In genomic region chr8:13529891-13530316, GRCm38 (mm10) we compare ENCODE assay signal across 9 mouse cellular contexts. TPM values are rescaled to one million over a fixed set of nuclear protein-coding genes. Genes with fewer than 3 reads are reported as not detected.
A peak's percentile ranks its signal among the peaks of the same experiment; 100 is the strongest.
DNase-seq lines count a peak whose midpoint lies in the region; ATAC-seq lines count a peak whose summit lies in the region.
"Had no signal": no experiment of that assay in that cellular context is flagged by ENCODE, and none has a peak within 500 bp of the region (broad histone marks: within the 10 kb centered on the region; RNA-seq: fewer than 3 reads in every experiment).

No protein-coding gene starts in this region.

- H3K79me2 ChIP-seq in macrophage (ENCODE audit: inconsistent target), result no peaks in the 10 kb centered on the region

- H3K4me2 ChIP-seq in hindbrain, embryonic 15.5 days, result no peak overlapping the region
- H3K4me2 ChIP-seq in embryonic facial prominence, embryonic 15.5 days (replicated peaks), result no peak overlapping the region
- peak overlapping the region; percentile 38; the same call in 1 of the 2 replicates for H3K4me2 ChIP-seq in heart, embryonic 15.5 days
- H3K4me2 ChIP-seq: embryonic facial prominence, embryonic 13.5 days had no signal

- DNase-seq in hindbrain, embryonic 10.5 days (ENCODE audit: low spot score), result no peak
- DNase-seq in layer of hippocampus, adult 8-10 months (ENCODE audit: low spot score in 2 of 2), result peak; percentile 69 to 70
- peak; percentile 45 for DNase-seq in urinary bladder, postnatal 10 days (ENCODE audit: low spot score)
- DNase-seq in thymus, postnatal 0 days (ENCODE audit: low spot score), result no peak

- H3K36me3 ChIP-seq in hindbrain, embryonic 15.5 days, result no peaks in the 10 kb centered on the region
- no peaks in the 10 kb centered on the region for H3K36me3 ChIP-seq in hindbrain, embryonic 10.5 days
- H3K36me3 ChIP-seq in embryonic facial prominence, embryonic 15.5 days, result no peaks in the 10 kb centered on the region
- H3K36me3 ChIP-seq in heart, embryonic 15.5 days, result no peaks in the 10 kb centered on the region
- no peaks in the 10 kb centered on the region for H3K36me3 ChIP-seq in macrophage (ENCODE audit: inconsistent target)
- H3K36me3 ChIP-seq: embryonic facial prominence, embryonic 13.5 days had no signal

- no peak overlapping the region for H3K9ac ChIP-seq in hindbrain, embryonic 15.5 days
- no peak overlapping the region for H3K9ac ChIP-seq in embryonic facial prominence, embryonic 15.5 days
- no peak overlapping the region for H3K9ac ChIP-seq in heart, embryonic 15.5 days
- H3K9ac ChIP-seq: embryonic facial prominence, embryonic 13.5 days had no signal

- ATAC-seq in hindbrain, embryonic 15.5 days (ENCODE audit: low FRiP score, low read depth), result peak; percentile 78
- peak; percentile 31; the same call in 1 of the 2 replicates for ATAC-seq in embryonic facial prominence, embryonic 15.5 days (ENCODE audit: insufficient number of reproducible peaks, low FRiP score, low TSS enrichment, low read depth)
- ATAC-seq in heart, embryonic 15.5 days (replicated peaks; ENCODE audit: insufficient number of reproducible peaks, insufficient read depth, low FRiP score, low read depth), result peak; percentile 71

- peaks cover 30% of the 10 kb centered on the region for H3K4me1 ChIP-seq in hindbrain, embryonic 15.5 days (replicated peaks)
- H3K4me1 ChIP-seq in hindbrain, embryonic 10.5 days (replicated peaks), result 0 out of 2 replicates have a peak, but pooled peaks cover 12% of the 10 kb centered on the region
- peaks cover 32% of the 10 kb centered on the region for H3K4me1 ChIP-seq in embryonic facial prominence, embryonic 15.5 days
- H3K4me1 ChIP-seq in heart, embryonic 15.5 days (replicated peaks), result peaks cover 44% of the 10 kb centered on the region

- H3K4me3 ChIP-seq in hindbrain, embryonic 15.5 days, result no peak overlapping the region
- no peak overlapping the region for H3K4me3 ChIP-seq in hindbrain, embryonic 10.5 days
- no peak overlapping the region for H3K4me3 ChIP-seq in embryonic facial prominence, embryonic 15.5 days (replicated peaks)
- no peak overlapping the region for H3K4me3 ChIP-seq in heart, embryonic 15.5 days
- H3K4me3 ChIP-seq in macrophage (ENCODE audit: inconsistent target), result no peak overlapping the region
- H3K4me3 ChIP-seq: embryonic facial prominence, embryonic 13.5 days had no signal

- no peaks in the 10 kb centered on the region for H3K27me3 ChIP-seq in hindbrain, embryonic 15.5 days
- H3K27me3 ChIP-seq in hindbrain, embryonic 10.5 days (ENCODE audit: insufficient read depth, poor library complexity, severe bottlenecking), result no peaks in the 10 kb centered on the region
- H3K27me3 ChIP-seq in embryonic facial prominence, embryonic 15.5 days, result no peaks in the 10 kb centered on the region
- H3K27me3 ChIP-seq in heart, embryonic 15.5 days, result no peaks in the 10 kb centered on the region
- H3K27me3 ChIP-seq: embryonic facial prominence, embryonic 13.5 days had no signal

- H3K27ac ChIP-seq in hindbrain, embryonic 15.5 days (replicated peaks), result peak overlapping the region; percentile 73
- no peak overlapping the region for H3K27ac ChIP-seq in hindbrain, embryonic 10.5 days
- peak overlapping the region; percentile 58; the same call in 1 of the 2 replicates for H3K27ac ChIP-seq in embryonic facial prominence, embryonic 15.5 days (replicated peaks)
- H3K27ac ChIP-seq in heart, embryonic 15.5 days, result peak overlapping the region; percentile 83
- H3K27ac ChIP-seq in macrophage, result peak overlapping the region; percentile 75

- 49% methylated on average over 7 of the region's 7 CpGs for WGBS in hindbrain, embryonic 15.5 days
- whole genome bisulfite sequencing in hindbrain, embryonic 10.5 days, result 74% methylated on average over 7 of the region's 7 CpGs
- 53% methylated on average over 7 of the region's 7 CpGs for WGBS in embryonic facial prominence, embryonic 15.5 days
- WGBS in heart, embryonic 15.5 days, result 15% methylated on average over 7 of the region's 7 CpGs
- 97% methylated on average over 7 of the region's 7 CpGs for WGBS in macrophage (ENCODE audit: missing documents)

- no peaks in the 10 kb centered on the region for H3K9me3 ChIP-seq in hindbrain, embryonic 15.5 days
- H3K9me3 ChIP-seq in hindbrain, embryonic 10.5 days, result peaks cover 5% of the 10 kb centered on the region; the same call in 1 of the 2 replicates
- no peaks in the 10 kb centered on the region for H3K9me3 ChIP-seq in embryonic facial prominence, embryonic 15.5 days (replicated peaks)
- no peaks in the 10 kb centered on the region for H3K9me3 ChIP-seq in heart, embryonic 15.5 days (replicated peaks)

RNA-seq across cellular contexts. Expression of gene 1700029H14Rik, which starts 32.4 kb away (rescaled TPM):
- polyA plus RNA-seq in hindbrain, embryonic 15.5 days (2015; fragmentation: Nextera tagmentation; extraction: Ambion mirVana), result not detected in 2 replicates
- polyA plus RNA-seq in hindbrain, embryonic 10.5 days (2016; fragmentation: Nextera tagmentation; extraction: Ambion mirVana), result not detected in 2 replicates
- polyA plus RNA-seq in embryonic facial prominence, embryonic 15.5 days (2015; fragmentation: Nextera tagmentation; extraction: Ambion mirVana), result not detected in 2 replicates
- polyA plus RNA-seq in heart, embryonic 15.5 days (2015; fragmentation: Nextera tagmentation; extraction: Ambion mirVana), result not detected in 2 replicates
- total RNA-seq in layer of hippocampus, adult 8-10 months (2022), result not detected
- 1 to 10 TPM in 16 of 26 experiments, under 1 TPM in 2, not detected in 8; 0.58 to 6.6 (median 2.1) TPM for total RNA-seq in macrophage (2018; cell fraction: chromatin; rRNA removed)
- total RNA-seq in macrophage (2018; cell fraction: cytosol; rRNA removed), result not detected
- total RNA-seq in macrophage (2018; cell fraction: nucleus; rRNA removed), result 1 to 10 TPM in 9 of 26 experiments, under 1 TPM in 6, not detected in 11; 0.47 to 4.3 (median 1.1) TPM
- not detected in 3 replicates for polyA plus RNA-seq in macrophage (2018)
- polyA plus RNA-seq in thymus, postnatal 0 days (2015; fragmentation: Nextera tagmentation; extraction: Ambion mirVana), result not detected in 2 replicates
- polyA plus RNA-seq: embryonic facial prominence, embryonic 13.5 days had no signal

RNA-seq across cellular contexts. Expression of gene Gas6, which starts 35.6 kb away (rescaled TPM):
- polyA plus RNA-seq in hindbrain, embryonic 15.5 days (2015; fragmentation: Nextera tagmentation; extraction: Ambion mirVana), result 52.1 and 53.8 TPM in 2 replicates
- 12.9 and 15.8 TPM in 2 replicates for polyA plus RNA-seq in hindbrain, embryonic 10.5 days (2016; fragmentation: Nextera tagmentation; extraction: Ambion mirVana)
- 51.4 and 61.1 TPM in 2 replicates for polyA plus RNA-seq in embryonic facial prominence, embryonic 15.5 days (2015; fragmentation: Nextera tagmentation; extraction: Ambion mirVana)
- polyA plus RNA-seq in heart, embryonic 15.5 days (2015; fragmentation: Nextera tagmentation; extraction: Ambion mirVana), result 222 and 235 TPM in 2 replicates
- 100 to 1,000 TPM in 2 of 4 experiments, 10 to 100 TPM in 2; 84.4 to 105 (median 93.8) TPM for total RNA-seq in layer of hippocampus, adult 8-10 months (2022)
- total RNA-seq in macrophage (2018; cell fraction: chromatin; rRNA removed), result 100 to 1,000 TPM in 15 of 26 experiments, 10 to 100 TPM in 11; 21.7 to 469 (median 121) TPM
- 100 to 1,000 TPM; 150 to 988 (median 446) TPM for total RNA-seq in macrophage (2018; cell fraction: cytosol; rRNA removed)
- total RNA-seq in macrophage (2018; cell fraction: nucleus; rRNA removed), result 100 to 1,000 TPM; 112 to 839 (median 227) TPM
- polyA plus RNA-seq in macrophage (2018), result 596 to 877 TPM (median 653 TPM) in 3 replicates
- polyA plus RNA-seq in thymus, postnatal 0 days (2015; fragmentation: Nextera tagmentation; extraction: Ambion mirVana), result 169 and 187 TPM in 2 replicates

Comparison
In these comparisons a context has a peak if more than half of its experiments do, and no peak if none do; other contexts are left out.
1. DNase-seq: peak in layer of hippocampus, adult 8-10 months (2 of 2) and urinary bladder, postnatal 10 days (single experiment); none in hindbrain, embryonic 10.5 days (single experiment) and thymus, postnatal 0 days (single experiment).
2. Peak in every context shown above with its lines, with median percentiles within 50 percentile points of each other: ATAC-seq.